Mouse (Mus musculus) ES-E14 (cell line): Measurements from ENCODE around the gene Cpn1.

Source experiments
- HCFC1 ChIP-seq: IDR thresholded peaks from 2 replicates; pipeline ENCODE4 v1.6.1; 2012; ENCODE audit warnings: low read length, inconsistent platforms, borderline replicate concordance; ENCODE audit not compliant: insufficient read depth
- ZC3H11A ChIP-seq: IDR thresholded peaks from 2 replicates; pipeline ENCODE4 v1.6.1; 2012; ENCODE audit warnings: low read depth, mild to moderate bottlenecking, inconsistent platforms, low read length, borderline replicate concordance

- TF ChIP-seq HCFC1, result no peak
- TF ChIP-seq ZC3H11A, result no peak
Observed at GRCm38 (mm10) chr19:43992464-43992863, 6.1 kb upstream of the Cpn1 start.
